Mouse (Mus musculus) urinary bladder, postnatal 25 days (tissue): ENCODE measurements around the gene Celsr2.

Experiments
- DNase-seq: peaks from one replicate; pipeline ENCODE4 v3.0.0; 2022; ENCODE audit warnings: low spot score

Celsr2 gene

DNA sequence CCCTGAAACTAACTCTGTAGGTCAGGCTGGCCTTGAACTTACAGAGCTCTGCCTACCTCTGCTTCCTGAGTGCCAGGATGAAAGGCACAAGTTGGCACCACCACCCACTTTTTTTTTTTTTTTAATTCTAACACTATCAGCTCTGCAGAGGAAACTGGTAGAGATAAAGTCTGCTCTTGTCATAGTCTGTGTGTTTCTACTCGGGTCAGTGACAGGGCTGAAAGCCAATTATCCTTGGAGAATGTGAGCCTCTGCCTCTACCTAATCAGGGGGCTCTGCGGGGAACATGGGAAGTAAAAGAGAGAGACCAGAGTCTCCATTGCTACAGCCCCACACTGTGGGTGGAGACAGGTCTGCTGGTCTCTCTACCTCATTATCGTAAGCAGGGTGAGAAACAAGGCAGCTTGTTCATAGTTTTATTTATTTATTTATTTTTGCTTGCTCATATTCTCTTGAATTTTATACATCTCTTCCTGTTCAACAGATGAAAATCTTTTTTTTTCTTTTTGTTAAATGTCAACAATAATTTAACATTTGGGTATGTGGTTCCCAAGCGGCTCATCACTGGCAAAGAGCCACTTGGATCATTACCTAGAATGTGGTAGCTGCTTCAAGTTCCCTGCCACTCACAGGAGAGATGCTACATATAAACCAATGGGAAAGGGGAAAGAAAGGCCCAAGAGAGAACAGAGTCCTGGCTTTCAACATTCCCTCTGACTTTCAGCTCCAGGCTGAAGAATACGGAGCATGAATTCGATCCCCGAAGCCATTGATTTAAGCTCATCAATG lies 36.3 kb downstream of the Celsr2 start:
- no peak for DNase-seq

DNA sequence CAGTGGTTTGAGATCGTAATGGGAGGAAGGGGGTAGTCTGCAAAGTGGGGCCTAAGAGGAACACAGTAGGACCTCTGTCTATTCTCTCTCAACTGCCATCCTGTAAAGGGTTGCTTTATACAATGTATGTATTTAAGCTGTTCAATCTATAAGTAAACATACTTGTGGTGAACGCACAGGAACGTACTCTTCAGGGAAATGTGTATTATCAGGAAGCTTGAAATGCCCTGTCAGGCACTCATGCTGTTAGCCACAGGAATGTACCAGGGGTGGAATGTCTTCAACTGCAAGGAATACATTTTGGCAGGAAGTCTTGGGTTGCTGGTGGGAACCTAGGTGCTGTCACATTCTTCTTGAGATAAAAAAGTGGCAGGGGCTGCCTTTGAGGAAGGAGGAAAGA lies 42.7 kb downstream of the Celsr2 start:
- DNase-seq = no peak

DNA sequence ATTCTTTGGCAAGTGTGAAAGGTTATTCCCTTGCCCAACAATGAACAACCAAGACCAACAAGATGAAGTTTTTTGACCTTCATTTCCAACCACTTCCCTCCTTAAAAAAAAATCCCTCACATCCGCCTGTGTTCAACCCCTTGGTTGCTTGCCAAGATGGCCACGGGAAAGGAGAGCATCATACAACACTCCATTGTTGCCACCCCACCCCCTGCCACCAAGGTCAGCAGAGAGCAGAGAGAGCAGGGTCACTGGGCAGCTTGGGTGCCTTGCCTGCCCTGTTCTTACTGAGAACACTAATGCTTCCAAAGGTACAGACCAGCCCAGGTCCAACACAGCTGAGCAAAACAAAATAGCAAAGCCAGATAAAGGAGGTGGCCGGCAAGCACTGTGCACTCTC lies 43.1 kb downstream of the Celsr2 start:
- DNase-seq = no peak

DNA sequence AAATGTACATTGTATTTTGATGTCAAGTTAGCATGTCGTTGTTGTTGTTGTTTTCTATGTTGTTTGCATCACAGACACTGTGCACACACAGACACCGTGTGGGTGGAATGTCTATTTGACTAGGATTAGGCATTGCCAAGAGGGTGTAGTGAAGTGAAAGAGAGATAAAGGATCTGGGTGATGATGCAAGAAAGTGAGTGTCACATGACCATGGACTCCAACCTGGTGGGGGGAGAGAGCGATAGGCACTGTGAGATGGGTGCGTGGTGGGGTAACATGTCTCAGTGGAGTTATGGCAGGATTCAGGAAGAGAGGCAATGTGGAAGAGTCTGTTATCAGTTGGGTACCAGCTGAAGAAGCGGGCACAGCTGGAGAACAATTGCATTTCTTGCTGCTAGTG lies 46.6 kb downstream of the Celsr2 start:
- DNase-seq = no peak

DNA sequence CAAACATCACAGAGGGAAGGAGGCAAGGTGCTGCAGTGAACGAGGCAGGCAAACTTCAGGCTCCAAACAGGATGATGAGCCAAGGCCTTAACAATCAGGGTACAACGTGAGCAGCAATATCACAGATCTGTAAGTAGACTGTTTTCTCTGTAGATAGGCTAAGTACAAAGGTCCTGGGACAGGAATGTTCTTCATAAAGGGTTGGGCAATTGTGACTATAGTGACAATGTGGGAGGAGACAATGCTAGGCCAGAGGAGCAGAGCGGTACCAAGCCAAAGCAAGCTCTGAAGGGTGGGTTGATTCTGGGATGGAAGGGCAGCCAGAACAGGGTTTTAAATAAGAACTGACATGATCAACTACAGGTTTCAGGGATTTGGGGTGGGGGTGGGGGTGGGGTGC lies 47.5 kb downstream of the Celsr2 start:
- DNase-seq = no peak

DNA sequence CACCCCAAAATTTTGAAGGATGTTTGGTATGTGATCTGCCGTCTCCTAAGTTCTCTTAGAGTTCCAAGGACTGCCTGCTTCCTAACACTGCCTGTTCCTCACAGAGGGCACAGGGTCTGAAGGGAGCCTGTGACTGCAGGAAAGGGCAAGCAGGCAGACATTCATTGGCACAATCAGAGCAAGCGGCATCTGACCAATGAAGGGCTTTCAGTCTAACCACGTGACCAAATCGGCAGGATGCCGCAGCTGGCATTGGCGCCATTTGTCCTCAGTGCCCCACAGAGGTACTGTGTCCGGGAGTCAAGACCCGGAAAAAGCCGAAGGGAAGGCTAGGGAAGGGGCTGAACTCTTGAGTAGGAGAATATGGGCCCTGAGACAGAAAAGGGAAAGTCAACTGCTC lies 48.2 kb downstream of the Celsr2 start:
- DNase-seq = no peak

DNA sequence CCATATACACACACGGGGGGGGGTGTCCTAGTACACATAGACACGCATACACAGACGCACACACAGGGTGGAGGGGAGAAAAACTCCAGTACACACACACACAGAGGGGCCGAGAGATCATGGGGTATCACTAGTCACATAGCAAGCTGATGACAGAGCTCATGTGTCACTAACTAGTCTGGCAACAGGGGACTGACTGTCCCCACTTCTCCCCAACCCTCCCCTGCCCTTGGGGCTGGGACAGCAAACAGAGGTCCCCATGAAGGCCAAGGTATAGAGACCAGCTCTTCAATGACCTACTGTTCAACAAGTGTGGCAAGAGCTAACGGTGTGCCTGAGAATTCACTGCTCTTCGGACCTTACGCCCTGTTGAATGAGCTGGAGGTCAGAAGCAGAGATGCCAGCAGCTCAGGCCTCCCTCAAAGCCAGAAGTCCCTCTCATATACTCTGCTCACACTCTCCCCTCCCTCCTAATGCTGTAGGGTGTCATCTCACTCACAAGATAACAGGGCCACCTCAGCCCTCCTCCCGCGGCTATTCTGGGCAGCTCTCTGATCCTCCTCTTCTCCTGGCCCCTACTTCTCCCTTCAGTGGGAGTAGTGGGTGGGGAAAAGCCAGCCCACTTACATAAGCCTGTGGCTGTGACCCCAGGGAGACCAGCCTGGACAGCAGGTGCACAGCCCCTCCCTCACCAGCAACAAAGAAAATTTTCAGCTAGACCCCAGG lies 50.9 kb downstream of the Celsr2 start, which contains the start of gene Mybphl:
Gene Mybphl (plus strand): TSS at position 642 of the 726 bp plus-strand sequence.
- no peak for DNase-seq

DNA sequence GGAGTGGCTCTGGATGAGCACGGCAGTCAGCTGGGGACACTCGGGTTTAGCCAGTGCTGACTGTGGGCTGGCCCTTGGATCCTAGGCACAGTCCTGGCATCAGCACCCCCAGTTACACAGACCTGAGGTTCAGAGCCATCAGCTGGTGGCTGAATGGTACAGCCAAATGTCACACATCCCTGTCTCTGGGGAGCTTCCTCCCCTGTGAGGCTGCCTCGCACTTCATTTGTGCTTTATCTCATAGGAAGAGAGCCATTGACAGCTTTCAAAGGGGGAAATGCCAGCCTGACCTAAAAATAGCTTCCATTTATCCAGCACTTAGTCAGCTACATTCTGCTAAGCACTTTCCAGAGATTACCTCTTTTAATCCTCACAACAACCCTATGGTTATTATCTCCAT lies 51.7 kb downstream of the Celsr2 start:
- no peak for DNase-seq

DNA sequence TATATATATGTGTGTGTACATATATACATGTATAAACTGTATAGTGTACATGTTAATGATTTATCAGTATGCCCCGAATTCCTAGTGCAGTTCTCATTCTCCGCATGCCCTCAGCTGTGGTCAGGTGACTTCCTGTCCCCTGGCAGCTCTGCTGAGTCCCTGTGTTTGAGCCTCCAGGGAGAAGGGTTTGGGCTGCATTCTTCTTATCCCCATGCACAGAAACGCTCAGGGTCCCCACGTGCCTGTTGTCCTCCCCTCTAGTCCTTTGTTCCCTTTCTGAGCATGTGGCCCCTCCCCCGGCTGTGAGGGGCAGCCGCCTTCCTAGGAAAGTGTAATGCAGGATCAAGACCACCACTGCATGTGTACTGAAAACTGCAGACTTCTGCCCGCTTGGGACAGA lies 54.5 kb downstream of the Celsr2 start:
- DNase-seq = no peak

DNA sequence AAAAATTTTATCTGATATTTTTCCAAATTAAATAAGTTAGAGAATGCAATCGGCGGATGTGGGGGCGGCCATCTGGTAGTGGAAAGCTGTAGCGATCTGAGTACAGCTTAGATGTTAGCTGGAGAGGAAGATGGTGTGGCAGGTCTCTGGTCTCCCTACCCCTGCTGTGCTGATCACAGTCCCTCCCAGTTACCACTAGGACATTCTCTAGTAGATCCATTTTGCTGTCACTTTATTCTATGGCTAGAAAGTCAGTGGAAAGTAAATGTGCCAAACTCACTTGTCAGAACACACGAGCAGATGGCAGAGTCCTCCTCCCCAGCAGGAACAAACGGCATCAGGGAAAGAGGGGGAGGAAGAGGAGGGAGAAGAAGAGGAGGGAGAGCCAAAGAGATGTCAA lies 56.9 kb downstream of the Celsr2 start:
- DNase-seq = no peak

DNA sequence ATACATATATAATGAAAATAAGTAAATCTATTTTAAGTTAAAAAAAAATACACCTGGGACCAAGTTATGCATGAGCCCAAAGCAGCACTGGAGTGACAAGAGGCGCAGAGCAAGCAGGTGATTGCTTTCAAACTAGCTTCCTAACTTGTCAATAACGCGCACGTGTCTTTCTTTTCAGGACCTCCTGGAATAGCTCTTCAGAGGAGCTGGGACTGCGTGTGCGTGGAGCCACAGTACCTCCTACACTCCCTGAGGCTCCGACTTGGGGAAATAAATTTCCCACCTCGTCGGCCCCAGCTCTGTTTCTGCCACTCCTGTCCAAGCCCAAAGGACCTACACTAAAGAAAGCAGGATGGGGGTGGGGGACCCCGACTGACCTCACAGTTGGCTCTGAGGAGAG lies 58.3 kb downstream of the Celsr2 start:
- DNase-seq = no peak

DNA sequence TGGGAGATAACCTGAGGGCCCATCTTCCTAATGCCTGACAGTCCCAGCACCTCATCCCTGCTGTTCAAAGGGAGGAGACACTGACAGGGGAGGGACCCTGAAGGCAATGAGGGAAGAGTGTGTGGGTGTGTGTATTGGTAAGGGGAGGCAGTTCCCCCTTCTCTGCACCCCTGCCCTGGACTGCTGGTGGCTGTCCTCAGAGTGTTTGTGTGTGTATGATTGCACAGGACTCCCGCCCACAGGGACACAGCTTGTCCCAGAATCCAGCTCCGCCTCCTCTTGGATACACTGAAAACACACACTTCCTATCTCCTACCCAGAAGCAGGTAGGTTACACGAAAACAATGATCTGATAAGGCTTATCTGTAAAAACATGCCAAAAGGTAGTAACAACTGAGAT lies 60.1 kb downstream of the Celsr2 start:
- DNase-seq = no peak

DNA sequence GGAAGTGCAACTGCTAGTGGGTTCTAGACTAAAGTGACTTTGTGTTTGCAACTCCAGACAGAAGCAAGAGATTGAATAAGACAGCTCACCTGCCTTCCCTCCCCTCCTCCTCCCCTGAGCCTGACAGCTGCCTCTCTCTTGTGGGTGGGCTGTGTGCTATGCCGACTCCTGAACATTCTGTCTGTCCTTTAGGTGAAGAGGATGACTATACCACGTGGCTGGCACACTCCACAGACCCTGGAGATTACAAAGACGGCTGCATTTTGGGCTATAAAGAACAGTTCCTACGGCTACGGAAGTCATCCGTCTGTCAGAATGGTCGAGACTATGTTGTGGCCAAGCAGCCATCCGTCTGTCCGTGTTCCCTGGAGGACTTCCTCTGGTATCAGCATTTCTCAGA lies 67.0 kb downstream of the Celsr2 start:
- no peak for DNase-seq

DNA sequence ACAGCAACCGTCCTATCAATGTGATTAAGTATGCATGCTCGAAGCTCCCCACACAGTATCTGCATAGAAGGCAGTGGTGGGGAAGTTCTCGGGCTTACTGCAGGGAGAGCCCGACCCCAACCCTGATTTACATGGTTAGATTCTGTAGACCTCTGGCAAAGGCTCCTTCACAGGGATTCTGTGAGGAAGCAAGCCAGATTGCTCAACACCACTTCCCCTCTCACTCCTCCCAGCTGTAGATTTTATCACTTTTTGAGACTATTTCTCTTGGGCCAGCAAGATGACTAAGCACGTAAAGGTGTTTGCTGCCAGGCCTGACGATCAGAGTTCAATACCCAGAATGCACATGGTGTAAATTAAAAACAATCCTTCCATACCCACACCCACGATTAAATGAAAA lies 69.5 kb downstream of the Celsr2 start:
- DNase-seq = no peak

DNA sequence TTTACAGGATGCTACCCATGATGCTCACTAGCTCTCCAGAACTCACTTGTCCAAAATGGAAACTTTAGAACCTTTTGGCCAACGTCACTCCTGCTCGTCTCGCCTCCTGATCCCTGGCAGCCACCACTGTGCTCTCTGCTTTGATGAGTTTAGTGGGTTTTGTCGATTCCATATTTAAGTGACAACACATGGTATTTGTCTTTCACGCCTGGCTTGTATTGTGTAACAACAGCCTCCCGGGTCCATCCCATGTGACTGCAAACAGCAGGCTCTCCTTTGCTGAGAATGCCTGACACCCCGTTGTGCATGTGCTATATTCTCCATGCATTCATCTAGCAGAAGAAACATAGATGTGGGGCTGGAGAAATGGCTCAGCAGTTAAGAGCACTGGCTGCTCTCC lies 73.2 kb downstream of the Celsr2 start:
- no peak for DNase-seq

DNA sequence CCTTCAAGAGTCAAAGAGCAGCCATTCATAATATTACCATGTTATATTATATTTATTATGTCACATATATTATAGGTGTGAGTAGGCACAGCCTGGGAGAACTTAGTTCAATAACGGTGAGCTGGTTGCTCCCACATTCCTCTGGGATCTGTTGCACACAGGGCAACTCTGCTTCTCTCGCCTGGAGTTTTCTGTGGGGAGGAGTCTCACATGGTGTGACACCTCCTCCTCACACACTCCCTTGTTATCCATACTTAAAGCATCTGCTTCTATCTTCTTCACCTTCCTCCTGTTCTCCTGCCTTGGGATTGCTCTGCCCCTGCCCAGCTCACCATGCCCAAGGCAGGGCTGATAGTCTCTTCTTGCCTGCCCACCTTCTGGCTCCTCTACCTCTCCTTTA lies 74.3 kb downstream of the Celsr2 start:
- DNase-seq = no peak
